ENCODE assay signal across 8 mouse cellular contexts in genomic region chr5:111661971-111662370, GRCm38 (mm10).
DNase-seq lines count a peak whose midpoint lies in the region; ATAC-seq and TF ChIP-seq lines count a peak whose summit lies in the region.

No protein-coding gene starts in this region.

- TF ChIP-seq POLR2A in brain, embryonic 14.5 days (IDR thresholded peaks at IDR 0.05; ENCODE audit: borderline replicate concordance, extremely low read depth, insufficient read depth, insufficient read length, poor library complexity, severe bottlenecking): no peak

- DNase-seq in forebrain, embryonic 10.5 days (ENCODE audit: extremely low spot score, low spot score): no peak
- DNase-seq in forebrain, embryonic 11.5 days (ENCODE audit: low spot score): no peak
- DNase-seq in brain, embryonic 14.5 days (ENCODE audit: low read depth): peak; percentile 89
- peak; percentile 48 for DNase-seq in heart, postnatal 4 days
- no peak for DNase-seq in spleen, postnatal 4 days (ENCODE audit: low spot score in 2 of 2)
- DNase-seq in frontal cortex, postnatal 10 days (ENCODE audit: low spot score in 2 of 2): no peak

- no peak overlapping the region for H3K4me2 ChIP-seq in forebrain, embryonic 11.5 days (ENCODE audit: low read depth, low read length, severe bottlenecking)
- H3K4me2 ChIP-seq in midbrain, embryonic 12.5 days (replicated peaks): no peak overlapping the region
- H3K4me2 ChIP-seq in kidney, embryonic 16.5 days (replicated peaks; ENCODE audit: low read depth, low read length): no peak overlapping the region

- H3K4me1 ChIP-seq in forebrain, embryonic 10.5 days: peaks cover 51% of the 10 kb centered on the region
- peaks cover 18% of the 10 kb centered on the region for H3K4me1 ChIP-seq in forebrain, embryonic 11.5 days (replicated peaks; ENCODE audit: control insufficient read depth, insufficient read depth, low read length)
- peaks cover 39% of the 10 kb centered on the region for H3K4me1 ChIP-seq in midbrain, embryonic 12.5 days
- H3K4me1 ChIP-seq in kidney, embryonic 16.5 days (ENCODE audit: insufficient read depth, low read length): 0 out of 2 replicates have a peak, but pooled peaks cover 3% of the 10 kb centered on the region

- no peaks in the 10 kb centered on the region for H3K36me3 ChIP-seq in forebrain, embryonic 10.5 days (replicated peaks)
- H3K36me3 ChIP-seq in forebrain, embryonic 11.5 days (ENCODE audit: control insufficient read depth, insufficient read depth, low read length): no peaks in the 10 kb centered on the region
- no peaks in the 10 kb centered on the region for H3K36me3 ChIP-seq in midbrain, embryonic 12.5 days
- no peaks in the 10 kb centered on the region for H3K36me3 ChIP-seq in kidney, embryonic 16.5 days (ENCODE audit: insufficient read depth, low read length)

- no peaks in the 10 kb centered on the region for H3K9me3 ChIP-seq in forebrain, embryonic 10.5 days
- no peaks in the 10 kb centered on the region for H3K9me3 ChIP-seq in forebrain, embryonic 11.5 days (ENCODE audit: control insufficient read depth, low read length)
- H3K9me3 ChIP-seq in midbrain, embryonic 12.5 days: no peaks in the 10 kb centered on the region
- no peaks in the 10 kb centered on the region for H3K9me3 ChIP-seq in kidney, embryonic 16.5 days (ENCODE audit: low read length)

- TF ChIP-seq CTCF in brain, embryonic 14.5 days (IDR thresholded peaks at IDR 0.05; ENCODE audit: borderline replicate concordance, extremely low read depth, insufficient read depth, insufficient read length): no peak

- no peak for ATAC-seq in forebrain, embryonic 11.5 days (replicated peaks; ENCODE audit: low FRiP score)
- ATAC-seq in midbrain, embryonic 12.5 days (ENCODE audit: low FRiP score, low read depth): no peak
- ATAC-seq in kidney, embryonic 16.5 days (ENCODE audit: low FRiP score, low TSS enrichment): no peak

- peak overlapping the region; percentile 31; the same call in 1 of the 2 replicates for H3K27ac ChIP-seq in forebrain, embryonic 10.5 days
- H3K27ac ChIP-seq in forebrain, embryonic 11.5 days (ENCODE audit: low read depth, low read length): no peak overlapping the region
- peak overlapping the region; percentile 90; the same call in 1 of the 2 replicates for H3K27ac ChIP-seq in midbrain, embryonic 12.5 days (replicated peaks)
- H3K27ac ChIP-seq in kidney, embryonic 16.5 days (ENCODE audit: low read length): no peak overlapping the region

- H3K27me3 ChIP-seq in forebrain, embryonic 10.5 days (ENCODE audit: poor library complexity, severe bottlenecking): peaks cover 44% of the 10 kb centered on the region
- H3K27me3 ChIP-seq in forebrain, embryonic 11.5 days (ENCODE audit: control insufficient read depth, insufficient read depth, low read length): no peaks in the 10 kb centered on the region
- H3K27me3 ChIP-seq in midbrain, embryonic 12.5 days: peaks cover 34% of the 10 kb centered on the region
- peaks cover 4% of the 10 kb centered on the region; the same call in 1 of the 2 replicates for H3K27me3 ChIP-seq in kidney, embryonic 16.5 days (ENCODE audit: insufficient read depth, low read length)

- 88% methylated on average over 12 of the region's 12 CpGs for WGBS in forebrain, embryonic 10.5 days
- WGBS in forebrain, embryonic 11.5 days: 81% methylated on average over 12 of the region's 12 CpGs
- 64% methylated on average over 12 of the region's 12 CpGs for WGBS in midbrain, embryonic 12.5 days
- 64% methylated on average over 12 of the region's 12 CpGs for WGBS in kidney, embryonic 16.5 days

- no peak overlapping the region for H3K4me3 ChIP-seq in forebrain, embryonic 10.5 days
- no peak overlapping the region for H3K4me3 ChIP-seq in forebrain, embryonic 11.5 days (ENCODE audit: low read depth, low read length)
- no peak overlapping the region for H3K4me3 ChIP-seq in midbrain, embryonic 12.5 days
- no peak overlapping the region for H3K4me3 ChIP-seq in kidney, embryonic 16.5 days (ENCODE audit: low read length)

- no peak overlapping the region for H3K9ac ChIP-seq in forebrain, embryonic 11.5 days (ENCODE audit: low read length)
- no peak overlapping the region for H3K9ac ChIP-seq in midbrain, embryonic 12.5 days (replicated peaks)
- no peak overlapping the region for H3K9ac ChIP-seq in kidney, embryonic 16.5 days (replicated peaks; ENCODE audit: low read length)

Comparison
In these comparisons a context has a peak if more than half of its experiments do, and no peak if none do; other contexts are left out.
1. H3K27ac ChIP-seq: peak in forebrain, embryonic 10.5 days (single experiment) and midbrain, embryonic 12.5 days (single experiment); none in forebrain, embryonic 11.5 days (single experiment) and kidney, embryonic 16.5 days (single experiment).
2. DNase-seq: peak in brain, embryonic 14.5 days (single experiment) and heart, postnatal 4 days (single experiment); none in forebrain, embryonic 10.5 days (single experiment), forebrain, embryonic 11.5 days (single experiment), spleen, postnatal 4 days (0 of 2) and frontal cortex, postnatal 10 days (0 of 2).